Mouse (Mus musculus): ENCODE measurements around the gene Gm47995.

- TF ChIP-seq POLR2A (IDR thresholded peaks at IDR 0.05; ENCODE audit: borderline replicate concordance, extremely low read depth, low read depth, low read length): no peak
- no peak for TF ChIP-seq CTCF (IDR thresholded peaks at IDR 0.05; ENCODE audit: insufficient read depth, low read length)
These were observed 18.2 kb downstream of the Gm47995 start for GRCm38 (mm10) chr1:151216417-151216816.
